Mouse (Mus musculus) liver, adult 2 months (tissue): ENCODE measurements at regions not wholly inside any gene's neighbourhood (a gene's known extent, or its start where the extent isn't known, plus 50 kb on each side); places are given as distances from the start of the nearest gene placed in this dataset.

Experiments used
- DNase-seq: peaks from one replicate; pipeline ENCODE4 v3.0.0-alpha.2; 2011; ENCODE audit warnings: low read depth, low spot score; ENCODE audit errors: extremely low read depth
- H3K27ac ChIP-seq: fragments of 200-500 bp; replicated peaks from 2 replicates; pipeline ENCODE4 v1.5.1; 2012; ENCODE audit warnings: low read depth, mild to moderate bottlenecking, control low read depth, inconsistent platforms, low read length; ENCODE audit not compliant: insufficient read depth
- H3K27me3 ChIP-seq: fragments of 200-500 bp; 2 replicates; pipeline ENCODE4 v1.6.1; 2012; ENCODE audit warnings: mild to moderate bottlenecking, moderate library complexity, low read length, inconsistent platforms; ENCODE audit not compliant: control insufficient read depth, insufficient read depth
- H3K36me3 ChIP-seq: fragments of 200-500 bp; 2 replicates; pipeline ENCODE4 v1.6.1; 2012; ENCODE audit warnings: low read length, inconsistent platforms; ENCODE audit not compliant: control insufficient read depth, insufficient read depth
- H3K4me1 ChIP-seq: fragments of 200-500 bp; 2 replicates; pipeline ENCODE4 v1.6.1; 2011; ENCODE audit warnings: low read length; ENCODE audit not compliant: control insufficient read depth, insufficient read depth
- H3K4me3 ChIP-seq: fragments of 200-500 bp; 2 replicates; pipeline ENCODE4 v1.5.1; 2011; ENCODE audit warnings: low read depth, mild to moderate bottlenecking, control low read depth, low read length, moderate library complexity; ENCODE audit not compliant: insufficient read depth
- H3K79me2 ChIP-seq: fragments of 200-500 bp; 2 replicates; pipeline ENCODE4 v1.6.1; 2012; ENCODE audit warnings: inconsistent platforms, mild to moderate bottlenecking, low read length, moderate library complexity; ENCODE audit not compliant: control insufficient read depth, insufficient read depth
- H3K9ac ChIP-seq: fragments of 200-500 bp; 2 replicates; pipeline ENCODE4 v1.6.1; 2012; ENCODE audit warnings: low read depth, mild to moderate bottlenecking, control low read depth, inconsistent platforms, low read length
- CTCF ChIP-seq: fragments of 200-500 bp; IDR thresholded peaks from 2 replicates; pipeline ENCODE4 v1.5.1; 2011; ENCODE audit warnings: low read depth, low read length, control low read depth
- POLR2A ChIP-seq: fragments of 200-500 bp; IDR thresholded peaks from 2 replicates; pipeline ENCODE4 v1.6.1; 2011; ENCODE audit warnings: low read length, control low read depth; ENCODE audit not compliant: insufficient read depth; ENCODE audit errors: extremely low read depth
- WGBS: fragments of 180-500 bp; shearing (Covaris S2); methylation state at CpG from one replicate; pipeline ENCODE4 v1.1.7; 2018; 5-methylcytosine and 5-hydroxymethylcytosine counted together

DNA sequence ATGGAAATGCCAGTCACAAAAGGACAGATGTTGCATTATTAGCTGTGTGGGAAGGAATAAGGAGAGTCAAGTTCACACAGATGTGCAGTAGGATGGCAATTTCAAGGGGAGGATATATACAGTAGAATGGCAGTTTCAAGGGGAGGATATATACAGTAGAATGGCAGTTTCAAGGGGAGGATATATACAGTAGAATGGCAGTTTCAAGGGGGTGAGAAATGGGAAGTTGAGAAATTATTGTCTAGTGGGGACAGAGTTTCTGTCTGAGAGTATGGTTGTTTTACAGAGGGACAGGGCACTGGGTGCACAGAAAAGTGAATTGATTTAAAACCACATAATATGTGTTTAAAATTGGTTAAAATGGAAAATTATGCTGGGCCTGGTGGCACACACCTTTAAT, 54.8 kb upstream of the Scel start:
- no peaks in the 10 kb centered on the region for H3K36me3 ChIP-seq
- H3K79me2 ChIP-seq, result no peaks in the 10 kb centered on the region
- H3K9ac ChIP-seq, result no peak overlapping the region
- no peaks in the 10 kb centered on the region for H3K27me3 ChIP-seq
- no peak for TF ChIP-seq POLR2A
- no peak for TF ChIP-seq CTCF
- H3K4me1 ChIP-seq, result peaks cover 1% of the 10 kb centered on the region
- no peak for DNase-seq
- H3K27ac ChIP-seq, result no peak overlapping the region
- no peak overlapping the region for H3K4me3 ChIP-seq

- WGBS, result 77% methylated on average over 1 of the region's 1 CpGs
- TF ChIP-seq POLR2A (no peak), CTCF (no peak)
- Histone ChIP-seq H3K27me3 (no peaks in the 10 kb centered on the region), H3K36me3 (no peaks in the 10 kb centered on the region), H3K79me2 (no peaks in the 10 kb centered on the region), H3K4me1 (no peaks in the 10 kb centered on the region), H3K4me3 (no peak overlapping the region), H3K9ac (no peak overlapping the region), H3K27ac (no peak overlapping the region)
- no peak for DNase-seq
Measured at GRCm38 (mm10) chr14:103456106-103456505, 57.0 kb upstream of the Scel start.

GRCm38 (mm10) chr14:103450756-103451155, 62.4 kb upstream of the Scel start:
- DNase-seq, result no peak
- no peak overlapping the region for H3K9ac ChIP-seq
- no peak overlapping the region for H3K27ac ChIP-seq
- TF ChIP-seq POLR2A, result no peak
- TF ChIP-seq CTCF, result no peak
- no peaks in the 10 kb centered on the region for H3K36me3 ChIP-seq
- H3K4me1 ChIP-seq, result no peaks in the 10 kb centered on the region
- H3K4me3 ChIP-seq, result no peak overlapping the region
- WGBS, result 80% methylated on average over 6 of the region's 6 CpGs
- no peaks in the 10 kb centered on the region for H3K79me2 ChIP-seq
- H3K27me3 ChIP-seq, result no peaks in the 10 kb centered on the region

DNA sequence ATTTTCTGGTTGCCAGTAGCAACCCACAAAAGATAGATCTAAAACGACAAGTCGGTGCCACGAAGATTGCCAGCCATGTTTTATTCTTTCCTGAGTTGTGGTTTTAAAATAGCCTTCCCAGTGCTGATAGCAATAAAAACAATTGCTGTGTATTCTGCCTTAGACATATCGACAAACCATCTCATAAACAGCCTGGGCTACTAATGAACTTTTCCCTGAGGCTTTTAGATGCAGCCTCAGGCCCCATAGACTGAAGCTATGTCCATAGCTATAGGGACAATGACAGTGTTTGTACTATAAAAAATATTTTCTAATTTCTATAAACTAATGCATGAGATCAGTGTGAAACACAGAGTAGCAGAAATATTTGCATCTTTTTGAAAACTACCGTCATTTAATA, 63.7 kb upstream of the Scel start:
- H3K36me3 ChIP-seq, result no peaks in the 10 kb centered on the region
- TF ChIP-seq POLR2A (no peak), CTCF (no peak)
- H3K4me3 ChIP-seq, result no peak overlapping the region
- H3K4me1 ChIP-seq, result no peaks in the 10 kb centered on the region
- H3K27ac ChIP-seq, result no peak overlapping the region
- no peak for DNase-seq
- no peak overlapping the region for H3K9ac ChIP-seq
- no peaks in the 10 kb centered on the region for H3K27me3 ChIP-seq
- no peaks in the 10 kb centered on the region for H3K79me2 ChIP-seq
- WGBS, result 87% methylated on average over 5 of the region's 5 CpGs

- TF ChIP-seq CTCF (no peak), POLR2A (no peak)
- no peak for DNase-seq
- no peak overlapping the region for H3K27ac ChIP-seq
- no peak overlapping the region for H3K4me3 ChIP-seq
- no peaks in the 10 kb centered on the region for H3K79me2 ChIP-seq
- WGBS, result 88% methylated on average over 7 of the region's 7 CpGs
- no peaks in the 10 kb centered on the region for H3K4me1 ChIP-seq
- H3K9ac ChIP-seq, result no peak overlapping the region
- H3K27me3 ChIP-seq, result no peaks in the 10 kb centered on the region
- no peaks in the 10 kb centered on the region for H3K36me3 ChIP-seq
Measured at GRCm38 (mm10) chr14:103449033-103449432, 64.1 kb upstream of the Scel start.

DNA sequence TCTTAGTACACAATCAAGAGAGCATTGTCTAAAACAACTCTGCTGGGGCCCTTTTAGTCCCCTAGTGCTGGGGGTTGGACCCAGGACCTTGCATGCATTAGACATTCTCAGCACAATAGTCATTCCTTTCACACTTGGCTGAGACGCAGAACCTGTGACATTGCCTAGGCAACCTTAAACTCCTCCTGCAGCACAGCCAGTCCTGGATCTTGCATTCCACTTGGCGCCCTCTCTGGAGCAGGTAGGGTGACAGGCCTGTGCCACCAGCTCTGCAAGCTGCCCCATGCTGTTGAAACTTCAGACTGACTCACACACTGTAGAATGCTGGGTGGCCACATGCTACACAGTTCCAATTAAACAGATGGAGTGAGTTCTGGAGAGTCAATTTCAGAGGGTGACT, 66.5 kb upstream of the Scel start:
- Histone ChIP-seq H3K4me1 (no peaks in the 10 kb centered on the region), H3K27ac (no peak overlapping the region), H3K4me3 (no peak overlapping the region), H3K79me2 (no peaks in the 10 kb centered on the region), H3K9ac (no peak overlapping the region), H3K27me3 (no peaks in the 10 kb centered on the region), H3K36me3 (no peaks in the 10 kb centered on the region)
- no peak for DNase-seq
- TF ChIP-seq POLR2A (no peak), CTCF (no peak)
- WGBS, result 72% methylated on average over 2 of the region's 2 CpGs
